Mouse (Mus musculus) ES-Bruce4 (cell line): ENCODE results near the gene Akap13.

ENCODE experiments used
- CTCF ChIP-seq: IDR thresholded peaks from one replicate; pipeline ENCODE4 v1.8.1; 2011; ENCODE audit warnings: low read depth, low read length
- EP300 ChIP-seq: IDR thresholded peaks from 2 replicates; pipeline ENCODE4 v1.6.1; 2011; ENCODE audit warnings: low read depth, low read length; ENCODE audit not compliant: insufficient read depth

- no peak for TF ChIP-seq CTCF
- no peak for TF ChIP-seq EP300
These were observed 43.9 kb downstream of the Akap13 start for GRCm38 (mm10) chr7:75499271-75499670.
